Mouse (Mus musculus) myocyte (in vitro differentiated cells): ENCODE data around the gene Foxe1.

Experiments
- CEBPB ChIP-seq: IDR thresholded peaks from 2 replicates; pipeline ENCODE4 v1.6.1; 2011; ENCODE audit warnings: mild to moderate bottlenecking, moderate library complexity; ENCODE audit not compliant: poor library complexity, insufficient read depth, severe bottlenecking
- E2F4 ChIP-seq: IDR thresholded peaks from one replicate; pipeline ENCODE4 v1.6.1; 2011; ENCODE audit warnings: mild to moderate bottlenecking, control low read depth, moderate library complexity; ENCODE audit not compliant: insufficient read depth
- MAX ChIP-seq: IDR thresholded peaks from one replicate; pipeline ENCODE4 v1.6.1; 2011; ENCODE audit warnings: low read depth, mild to moderate bottlenecking, control low read depth
- MYOD1 ChIP-seq, 3 experiments: IDR thresholded peaks; one replicate each; pipeline ENCODE4 v1.6.1; 2011; ENCODE audit warnings: control low read depth in 2 of 3, low read depth in 2 of 3, mild to moderate bottlenecking in 2 of 3, moderate library complexity in 1 of 3; ENCODE audit not compliant: insufficient read length in 2 of 3, control insufficient read depth in 1 of 3
- MYOG ChIP-seq, 3 experiments: IDR thresholded peaks; one replicate each; pipeline ENCODE4 v1.6.1; 2011; ENCODE audit warnings: control low read depth in 2 of 3, low read depth in 2 of 3, mild to moderate bottlenecking in 2 of 3; ENCODE audit not compliant: insufficient read length in 2 of 3, control insufficient read depth in 1 of 3, insufficient read depth in 1 of 3
- POLR2A ChIP-seq: IDR thresholded peaks from one replicate; pipeline ENCODE4 v1.6.1; 2011; ENCODE audit warnings: low read depth, mild to moderate bottlenecking, control low read depth, moderate library complexity; ENCODE audit not compliant: insufficient read length
- POLR2AphosphoS2 ChIP-seq: IDR thresholded peaks from one replicate; pipeline ENCODE4 v1.6.1; 2011; ENCODE audit warnings: low read depth, control low read depth; ENCODE audit not compliant: insufficient read length
- REST ChIP-seq: IDR thresholded peaks from one replicate; pipeline ENCODE4 v1.6.1; 2011; ENCODE audit warnings: mild to moderate bottlenecking, control low read depth, moderate library complexity; ENCODE audit not compliant: insufficient read depth, insufficient read length
- SRF ChIP-seq: IDR thresholded peaks from one replicate; pipeline ENCODE4 v1.6.1; 2011; ENCODE audit warnings: low read depth; ENCODE audit not compliant: control insufficient read depth, insufficient read length
- TCF12 ChIP-seq: IDR thresholded peaks from one replicate; pipeline ENCODE4 v1.6.1; 2011; ENCODE audit warnings: mild to moderate bottlenecking, control low read depth; ENCODE audit not compliant: poor library complexity, insufficient read depth, severe bottlenecking
- TCF3 ChIP-seq: IDR thresholded peaks from one replicate; pipeline ENCODE4 v1.6.1; 2011; ENCODE audit warnings: low read depth, control low read depth; ENCODE audit not compliant: insufficient read length
- USF1 ChIP-seq: IDR thresholded peaks from one replicate; pipeline ENCODE4 v1.6.1; 2011; ENCODE audit warnings: low read depth, mild to moderate bottlenecking, control low read depth, moderate library complexity

- TF ChIP-seq CEBPB (no peak), USF1 (no peak), REST (no peak), POLR2A (no peak), MAX (no peak), POLR2AphosphoS2 (no peak), E2F4 (no peak), MYOD1 (IDR thresholded peaks at IDR 0.05; ENCODE audit: control insufficient read depth in 1 of 3, insufficient read length in 2 of 3, low read depth in 2 of 3) (no peak), MYOG (IDR thresholded peaks at IDR 0.05; ENCODE audit: control insufficient read depth in 1 of 3, insufficient read depth in 1 of 3, insufficient read length in 2 of 3, low read depth in 2 of 3) (no peak), TCF12 (no peak), TCF3 (no peak), SRF (no peak)
Measured at GRCm38 (mm10) chr4:46344288-46344687, 879 bp downstream of the Foxe1 start.
